Mouse (Mus musculus): ENCODE results near the gene Ankrd52. TPM values are rescaled to one million over a fixed set of nuclear protein-coding genes. Genes with fewer than 3 reads are reported as not detected.

Gene Ankrd52
- 6.6 and 7.5 TPM in 2 replicates for polyA plus RNA-seq (2012; rRNA removed)

DNA sequence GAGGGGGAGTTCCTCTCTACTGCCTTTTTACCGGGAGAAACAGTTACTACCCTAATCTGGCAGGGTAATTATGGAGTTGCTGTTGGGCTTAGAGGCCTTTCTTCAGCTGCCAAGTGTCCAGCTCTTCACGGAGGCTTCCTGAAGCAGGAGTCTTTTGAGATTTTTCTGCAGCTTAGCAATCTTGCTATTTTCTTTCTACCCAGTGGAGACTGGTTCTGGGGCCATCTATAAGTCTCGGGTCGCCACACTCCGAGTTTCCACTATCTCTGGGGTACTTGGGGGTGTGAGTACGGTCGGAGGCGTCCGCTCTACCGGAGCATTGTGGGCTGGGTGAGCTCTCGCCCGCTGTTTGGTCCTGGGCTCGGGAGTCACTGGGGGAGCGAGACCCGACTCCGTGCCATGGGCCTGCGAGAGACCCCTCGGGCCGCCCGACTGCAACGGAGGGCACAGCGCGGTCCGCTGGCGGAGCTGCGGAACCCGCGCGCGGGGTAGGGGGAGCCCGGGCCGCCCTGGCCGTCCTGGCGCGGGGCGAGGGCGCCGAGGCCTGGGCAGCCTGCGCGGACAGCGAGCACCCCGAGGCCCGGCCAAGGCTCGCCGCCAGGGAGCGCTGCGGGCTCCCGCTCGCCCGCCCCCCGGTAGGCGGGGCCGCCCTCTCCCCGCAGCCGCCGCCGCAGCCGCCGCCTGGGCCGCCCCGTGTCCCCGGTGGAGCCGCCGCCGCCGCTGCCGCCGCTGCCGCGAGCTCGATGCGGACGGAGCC is at the start of gene Ankrd52:
Gene Ankrd52, plus strand, starts transcription at position 661 of the 757 bp plus-strand sequence.

GRCm38 (mm10) chr10:128337306-128338181 is 39.4 kb upstream of the Ankrd52 start, which contains the start of gene Cs:
TSS of gene Cs (plus strand) at chr10:128337734.

GRCm38 (mm10) chr10:128368402-128369217 is 8.3 kb upstream of the Ankrd52 start, which contains the start of gene Coq10a:
TSS of gene Coq10a (minus strand) at chr10:128368997.

GRCm38 (mm10) chr10:128401056-128401455 is 24.1 kb downstream of the Ankrd52 start, which contains the start of gene Slc39a5:
TSS of gene Slc39a5 (minus strand) at chr10:128401229.

GRCm38 (mm10) chr10:128411211-128412054 is 34.5 kb downstream of the Ankrd52 start, which contains the start of the genes Nabp2 and Rnf41:
TSS of gene Nabp2 (minus strand) at chr10:128411492.
TSS of gene Rnf41 (plus strand) at chr10:128411657.

Other genes with a start within 250 kb of the Ankrd52 start
- 10.2 and 10.3 TPM in 2 replicates for gene Rbms2, start 196.8 kb upstream of the Ankrd52 start, polyA plus RNA-seq (2012; rRNA removed)
- 4.7 and 5.8 TPM in 2 replicates for gene Gls2, start 182.7 kb upstream of the Ankrd52 start, polyA plus RNA-seq (2012; rRNA removed)
- 11.3 and 14.6 TPM in 2 replicates for gene Spryd4, start 165.3 kb upstream of the Ankrd52 start, polyA plus RNA-seq (2012; rRNA removed)
- 0.02 TPM in 2 replicates for gene Mip, start 151.3 kb upstream of the Ankrd52 start, polyA plus RNA-seq (2012; rRNA removed)
- 11.7 and 14.6 TPM in 2 replicates for gene Timeless, start 145.1 kb upstream of the Ankrd52 start, polyA plus RNA-seq (2012; rRNA removed)
- gene Apon, start 123.0 kb upstream of the Ankrd52 start, polyA plus RNA-seq (2012; rRNA removed): 0.76 and 0.77 TPM in 2 replicates
- 55.6 and 67.0 TPM in 2 replicates for gene Apof, start 108.4 kb upstream of the Ankrd52 start, polyA plus RNA-seq (2012; rRNA removed)
- 6.0 and 7.8 TPM in 2 replicates for gene Stat2, start 106.6 kb upstream of the Ankrd52 start, polyA plus RNA-seq (2012; rRNA removed)
- 0.05 and 0.07 TPM in 2 replicates for gene Il23a, start 78.4 kb upstream of the Ankrd52 start, polyA plus RNA-seq (2012; rRNA removed)
- gene Pan2, start 73.8 kb upstream of the Ankrd52 start, polyA plus RNA-seq (2012; rRNA removed): 11.6 and 14.5 TPM in 2 replicates
- 40.1 and 42.6 TPM in 2 replicates for gene Cnpy2, start 54.7 kb upstream of the Ankrd52 start, polyA plus RNA-seq (2012; rRNA removed)
- gene Cs, start 39.4 kb upstream of the Ankrd52 start, polyA plus RNA-seq (2012; rRNA removed): 77.6 and 86.0 TPM in 2 replicates
- gene Coq10a, start 8.1 kb upstream of the Ankrd52 start, polyA plus RNA-seq (2012; rRNA removed): 6.3 and 7.8 TPM in 2 replicates
- 27.1 and 33.4 TPM in 2 replicates for gene Slc39a5, start 24.1 kb downstream of the Ankrd52 start, polyA plus RNA-seq (2012; rRNA removed)
- 23.4 and 25.4 TPM in 2 replicates for gene Nabp2, start 34.4 kb downstream of the Ankrd52 start, polyA plus RNA-seq (2012; rRNA removed)
- 5.3 and 6.0 TPM in 2 replicates for gene Rnf41, start 34.5 kb downstream of the Ankrd52 start, polyA plus RNA-seq (2012; rRNA removed)
- 29.4 and 31.2 TPM in 2 replicates for gene Smarcc2, start 82.1 kb downstream of the Ankrd52 start, polyA plus RNA-seq (2012; rRNA removed)
- gene Myl6, start 117.0 kb downstream of the Ankrd52 start, polyA plus RNA-seq (2012; rRNA removed): 684 and 704 TPM in 2 replicates
- 1.3 and 2.6 TPM in 2 replicates for gene Myl6b, start 121.6 kb downstream of the Ankrd52 start, polyA plus RNA-seq (2012; rRNA removed)
- gene Esyt1, start 148.8 kb downstream of the Ankrd52 start, polyA plus RNA-seq (2012; rRNA removed): 8.9 and 10.3 TPM in 2 replicates
- 3.4 and 3.9 TPM in 2 replicates for gene Zc3h10, start 170.7 kb downstream of the Ankrd52 start, polyA plus RNA-seq (2012; rRNA removed)
- 2,339 and 2,756 TPM in 2 replicates for gene Rpl41, start 172.2 kb downstream of the Ankrd52 start, polyA plus RNA-seq (2012; rRNA removed)
- 134 TPM in 2 replicates for gene Pa2g4, start 188.9 kb downstream of the Ankrd52 start, polyA plus RNA-seq (2012; rRNA removed)
- gene Erbb3, start 212.5 kb downstream of the Ankrd52 start, polyA plus RNA-seq (2012; rRNA removed): 1.6 and 1.8 TPM in 2 replicates
- gene Rps26, start 249.6 kb downstream of the Ankrd52 start, polyA plus RNA-seq (2012; rRNA removed): 772 and 943 TPM in 2 replicates